ENCODE assay signal across 27 mouse cellular contexts in genomic region chr2:125511898-125512297, GRCm38 (mm10). TPM values are rescaled to one million over a fixed set of nuclear protein-coding genes. Genes with fewer than 3 reads are reported as not detected.
A peak's percentile ranks its signal among the peaks of the same experiment; 100 is the strongest.
DNase-seq lines count a peak whose midpoint lies in the region; ATAC-seq lines count a peak whose summit lies in the region.
"Had no signal": no experiment of that assay in that cellular context is flagged by ENCODE, and none has a peak within 500 bp of the region (broad histone marks: within the 10 kb centered on the region; RNA-seq: fewer than 3 reads in every experiment).

No protein-coding gene starts in this region.

- no peak for ATAC-seq in heart, embryonic 12.5 days (ENCODE audit: insufficient number of reproducible peaks, low FRiP score)
- ATAC-seq in midbrain, embryonic 14.5 days (ENCODE audit: low FRiP score, low TSS enrichment) = no peak
- ATAC-seq: forebrain, embryonic 14.5 days had no signal

- H3K4me2 ChIP-seq in heart, embryonic 12.5 days = no peak overlapping the region
- H3K4me2 ChIP-seq in midbrain, embryonic 14.5 days (ENCODE audit: low read length) = no peak overlapping the region
- H3K4me2 ChIP-seq: embryonic facial prominence, embryonic 13.5 days; embryonic facial prominence, embryonic 15.5 days; forebrain, embryonic 12.5 days had no signal

- peaks cover 21% of the 10 kb centered on the region for H3K4me1 ChIP-seq in heart, embryonic 10.5 days
- peaks cover 20% of the 10 kb centered on the region for H3K4me1 ChIP-seq in heart, embryonic 12.5 days (replicated peaks)
- peaks cover 13% of the 10 kb centered on the region for H3K4me1 ChIP-seq in limb, embryonic 10.5 days
- no peaks in the 10 kb centered on the region for H3K4me1 ChIP-seq in midbrain, embryonic 14.5 days (ENCODE audit: control insufficient read depth, insufficient read depth, low read length)

- no peak overlapping the region for H3K4me3 ChIP-seq in heart, embryonic 10.5 days
- H3K4me3 ChIP-seq in heart, embryonic 12.5 days = no peak overlapping the region
- no peak overlapping the region for H3K4me3 ChIP-seq in limb, embryonic 10.5 days
- H3K4me3 ChIP-seq in midbrain, embryonic 14.5 days (replicated peaks; ENCODE audit: low read depth, low read length) = no peak overlapping the region
- H3K4me3 ChIP-seq: embryonic facial prominence, embryonic 13.5 days; embryonic facial prominence, embryonic 15.5 days; erythroblast, embryonic 14.5 days; forebrain, embryonic 10.5 days; forebrain, embryonic 12.5 days had no signal

- H3K27me3 ChIP-seq in heart, embryonic 10.5 days (ENCODE audit: insufficient read depth, poor library complexity, severe bottlenecking) = peaks cover 18% of the 10 kb centered on the region
- H3K27me3 ChIP-seq in heart, embryonic 12.5 days (replicated peaks) = no peaks in the 10 kb centered on the region
- H3K27me3 ChIP-seq in limb, embryonic 10.5 days (ENCODE audit: low read depth, poor library complexity, severe bottlenecking) = peaks cover 24% of the 10 kb centered on the region
- no peaks in the 10 kb centered on the region for H3K27me3 ChIP-seq in midbrain, embryonic 14.5 days (ENCODE audit: control insufficient read depth, insufficient read depth, low read length)
- H3K27me3 ChIP-seq: embryonic facial prominence, embryonic 13.5 days; embryonic facial prominence, embryonic 15.5 days had no signal

- no peaks in the 10 kb centered on the region for H3K9me3 ChIP-seq in heart, embryonic 10.5 days
- no peaks in the 10 kb centered on the region for H3K9me3 ChIP-seq in heart, embryonic 12.5 days (replicated peaks)
- H3K9me3 ChIP-seq in limb, embryonic 10.5 days (replicated peaks) = no peaks in the 10 kb centered on the region
- no peaks in the 10 kb centered on the region for H3K9me3 ChIP-seq in midbrain, embryonic 14.5 days (ENCODE audit: control insufficient read depth, low read length)
- H3K9me3 ChIP-seq: embryonic facial prominence, embryonic 13.5 days; embryonic facial prominence, embryonic 15.5 days; forebrain, embryonic 10.5 days; forebrain, embryonic 12.5 days had no signal

- intact Hi-C loops in heart, postnatal 36 days (cut with DNase I) = no loop called here
- intact Hi-C loops in heart, postnatal 10 days (cut with DNase I) = no loop called here

- DNase-seq in heart, adult 8-10 months (ENCODE audit: low spot score) = peak; percentile 51
- DNase-seq in heart, embryonic 10.5 days (ENCODE audit: low spot score) = no peak
- DNase-seq in heart, postnatal 36 days = no peak
- DNase-seq in heart, postnatal 10 days = peak; percentile 42 to 64
- DNase-seq in limb, embryonic 10.5 days (ENCODE audit: low spot score) = peak; percentile 19
- no peak for DNase-seq in left cerebral cortex, adult 11 months (ENCODE audit: low spot score)
- DNase-seq in midbrain, embryonic 14.5 days = no peak
- DNase-seq: adrenal gland, adult 2 months; adrenal gland, postnatal 10 days; adrenal gland, postnatal 25 days; cerebellum, adult 11 months; cerebellum, adult 18-20 months; cerebellum, adult 8-10 months; cerebellum, adult 9-11 months; cerebellum, postnatal 14 days; cerebellum, postnatal 36 days; embryo, embryonic 11 days had no signal

- H3K9ac ChIP-seq in heart, embryonic 12.5 days = no peak overlapping the region
- no peak overlapping the region for H3K9ac ChIP-seq in midbrain, embryonic 14.5 days (replicated peaks; ENCODE audit: low read length)
- H3K9ac ChIP-seq: embryonic facial prominence, embryonic 13.5 days; embryonic facial prominence, embryonic 15.5 days; forebrain, embryonic 12.5 days had no signal

- no peaks in the 10 kb centered on the region for H3K36me3 ChIP-seq in heart, embryonic 10.5 days
- no peaks in the 10 kb centered on the region for H3K36me3 ChIP-seq in heart, embryonic 12.5 days
- no peaks in the 10 kb centered on the region for H3K36me3 ChIP-seq in limb, embryonic 10.5 days
- H3K36me3 ChIP-seq in midbrain, embryonic 14.5 days (ENCODE audit: control insufficient read depth, insufficient read depth, low read length) = no peaks in the 10 kb centered on the region
- H3K36me3 ChIP-seq: embryonic facial prominence, embryonic 13.5 days; embryonic facial prominence, embryonic 15.5 days; forebrain, embryonic 10.5 days; forebrain, embryonic 12.5 days had no signal

- no peak overlapping the region for H3K27ac ChIP-seq in heart, embryonic 10.5 days
- peak overlapping the region; percentile 35; the same call in 1 of the 2 replicates for H3K27ac ChIP-seq in heart, embryonic 12.5 days (ENCODE audit: poor library complexity, severe bottlenecking)
- H3K27ac ChIP-seq in limb, embryonic 10.5 days = no peak overlapping the region
- H3K27ac ChIP-seq in midbrain, embryonic 14.5 days (replicated peaks; ENCODE audit: low read depth, low read length) = no peak overlapping the region
- H3K27ac ChIP-seq: embryonic facial prominence, embryonic 13.5 days; embryonic facial prominence, embryonic 15.5 days; forebrain, embryonic 10.5 days; forebrain, embryonic 12.5 days had no signal

- 65% methylated on average over 4 of the region's 4 CpGs for WGBS in heart, embryonic 10.5 days
- 54% methylated on average over 4 of the region's 4 CpGs for WGBS in heart, embryonic 12.5 days
- WGBS in limb, embryonic 10.5 days = 92% methylated on average over 4 of the region's 4 CpGs
- WGBS in midbrain, embryonic 14.5 days = 76% methylated on average over 4 of the region's 4 CpGs

RNA-seq across cellular contexts. Expression of gene Fbn1, which starts 4.1 kb away (rescaled TPM):
- total RNA-seq in heart, adult 8-10 months (2022) = 10 to 100 TPM; 17.4 to 32.9 (median 23.8) TPM
- 16.8 and 20.0 TPM in 2 replicates for polyA plus RNA-seq in heart, embryonic 10.5 days (2016; fragmentation: Nextera tagmentation; extraction: Ambion mirVana)
- polyA plus RNA-seq in heart, embryonic 12.5 days (2016; fragmentation: Nextera tagmentation; extraction: Ambion mirVana) = 38.8 and 44.1 TPM in 2 replicates
- 10 to 100 TPM; 58.3 to 66.6 TPM for total RNA-seq in heart, postnatal 36 days (2021)
- 100 to 1,000 TPM; 243 to 249 TPM for total RNA-seq in heart, postnatal 10 days (2021)
- 4.5 and 5.6 TPM in 2 replicates for polyA plus RNA-seq in limb, embryonic 10.5 days (2016; fragmentation: Nextera tagmentation; extraction: Ambion mirVana)
- polyA plus RNA-seq in midbrain, embryonic 14.5 days (2014; fragmentation: Nextera tagmentation; extraction: Ambion mirVana) = 1.4 and 4.4 TPM in 2 replicates
- total RNA-seq: MEL had no signal
- polyA plus RNA-seq: erythroblast, embryonic 14.5 days had no signal

RNA-seq across cellular contexts. Expression of gene Gm9913, which starts 7.0 kb away (rescaled TPM):
- total RNA-seq in heart, adult 8-10 months (2022) = under 1 TPM; 0.09 to 0.14 (median 0.10) TPM
- polyA plus RNA-seq in heart, embryonic 10.5 days (2016; fragmentation: Nextera tagmentation; extraction: Ambion mirVana) = 0.46 and 0.58 TPM in 2 replicates
- 0.57 and 0.70 TPM in 2 replicates for polyA plus RNA-seq in heart, embryonic 12.5 days (2016; fragmentation: Nextera tagmentation; extraction: Ambion mirVana)
- under 1 TPM; 0.11 to 0.14 TPM for total RNA-seq in heart, postnatal 36 days (2021)
- total RNA-seq in heart, postnatal 10 days (2021) = under 1 TPM; 0.47 to 0.48 TPM
- 0.14 and 0.16 TPM in 2 replicates for polyA plus RNA-seq in limb, embryonic 10.5 days (2016; fragmentation: Nextera tagmentation; extraction: Ambion mirVana)
- 0.09 TPM in 1 of 2 replicates, not detected in the other for polyA plus RNA-seq in midbrain, embryonic 14.5 days (2014; fragmentation: Nextera tagmentation; extraction: Ambion mirVana)
- total RNA-seq: adrenal gland, adult 2 months; adrenal gland, postnatal 25 days; common myeloid progenitor, adult 5-6 weeks; ES-E14; MEL had no signal
- polyA plus RNA-seq: adrenal gland, adult 2 months; erythroblast, embryonic 14.5 days had no signal

Comparison
In these comparisons a context has a peak if more than half of its experiments do, and no peak if none do; other contexts are left out.
1. DNase-seq: peak in heart, adult 8-10 months (single experiment), heart, postnatal 10 days (2 of 2) and limb, embryonic 10.5 days (single experiment); none in heart, embryonic 10.5 days (single experiment), heart, postnatal 36 days (0 of 2), left cerebral cortex, adult 11 months (single experiment) and midbrain, embryonic 14.5 days (single experiment).